ENCODE assay signal across 21 mouse cellular contexts in genomic region chr4:111517063-111517792, GRCm38 (mm10).
A peak's percentile ranks its signal among the peaks of the same experiment; 100 is the strongest.
DNase-seq lines count a peak whose midpoint lies in the region; ATAC-seq lines count a peak whose summit lies in the region.
"Had no signal": no experiment of that assay in that cellular context is flagged by ENCODE, and none has a peak within 500 bp of the region (broad histone marks: within the 10 kb centered on the region; RNA-seq: fewer than 3 reads in every experiment).

No protein-coding gene starts in this region.

- H3K9ac ChIP-seq in forebrain, embryonic 13.5 days = no peak overlapping the region
- H3K9ac ChIP-seq in midbrain, embryonic 11.5 days (ENCODE audit: low read length) = no peak overlapping the region
- H3K9ac ChIP-seq in hindbrain, embryonic 14.5 days = no peak overlapping the region
- no peak overlapping the region for H3K9ac ChIP-seq in midbrain, embryonic 15.5 days
- H3K9ac ChIP-seq: embryonic facial prominence, embryonic 12.5 days; limb, embryonic 13.5 days; liver, embryonic 14.5 days had no signal

- 44% methylated on average over 4 of the region's 4 CpGs for WGBS in forebrain, embryonic 13.5 days
- 51% methylated on average over 4 of the region's 4 CpGs for WGBS in forebrain, embryonic 10.5 days
- WGBS in midbrain, embryonic 11.5 days = 40% methylated on average over 4 of the region's 4 CpGs
- 49% methylated on average over 4 of the region's 4 CpGs for WGBS in midbrain, embryonic 10.5 days
- WGBS in hindbrain, embryonic 14.5 days = 14% methylated on average over 4 of the region's 4 CpGs
- 33% methylated on average over 4 of the region's 4 CpGs for WGBS in midbrain, embryonic 15.5 days

- H3K27ac ChIP-seq in forebrain, embryonic 13.5 days = no peak overlapping the region
- H3K27ac ChIP-seq in forebrain, embryonic 10.5 days = no peak overlapping the region
- H3K27ac ChIP-seq in midbrain, embryonic 11.5 days (ENCODE audit: low read depth, low read length) = no peak overlapping the region
- H3K27ac ChIP-seq in midbrain, embryonic 10.5 days (replicated peaks) = no peak overlapping the region
- peak overlapping the region; percentile 49; the same call in 1 of the 2 replicates for H3K27ac ChIP-seq in hindbrain, embryonic 14.5 days
- H3K27ac ChIP-seq in midbrain, embryonic 15.5 days = 0 out of 2 replicates have a peak overlapping the region, but pooled peaks have one; percentile 31
- H3K27ac ChIP-seq: embryonic facial prominence, embryonic 12.5 days; limb, embryonic 13.5 days; liver, embryonic 14.5 days; macrophage had no signal

- H3K9me3 ChIP-seq in forebrain, embryonic 13.5 days (replicated peaks) = no peaks in the 10 kb centered on the region
- H3K9me3 ChIP-seq in forebrain, embryonic 10.5 days = no peaks in the 10 kb centered on the region
- no peaks in the 10 kb centered on the region for H3K9me3 ChIP-seq in midbrain, embryonic 11.5 days (ENCODE audit: control insufficient read depth, low read length)
- no peaks in the 10 kb centered on the region for H3K9me3 ChIP-seq in midbrain, embryonic 10.5 days (replicated peaks)
- H3K9me3 ChIP-seq in hindbrain, embryonic 14.5 days (ENCODE audit: control insufficient read depth, low read length) = no peaks in the 10 kb centered on the region
- no peaks in the 10 kb centered on the region for H3K9me3 ChIP-seq in midbrain, embryonic 15.5 days
- H3K9me3 ChIP-seq: embryonic facial prominence, embryonic 12.5 days; limb, embryonic 13.5 days had no signal

- H3K4me3 ChIP-seq in forebrain, embryonic 13.5 days = no peak overlapping the region
- H3K4me3 ChIP-seq in forebrain, embryonic 10.5 days = no peak overlapping the region
- no peak overlapping the region for H3K4me3 ChIP-seq in midbrain, embryonic 11.5 days (ENCODE audit: low read depth, low read length)
- no peak overlapping the region for H3K4me3 ChIP-seq in midbrain, embryonic 10.5 days
- no peak overlapping the region for H3K4me3 ChIP-seq in hindbrain, embryonic 14.5 days (replicated peaks; ENCODE audit: low read length)
- H3K4me3 ChIP-seq in midbrain, embryonic 15.5 days = no peak overlapping the region
- H3K4me3 ChIP-seq: embryonic facial prominence, embryonic 12.5 days; erythroblast, embryonic 14.5 days; limb, embryonic 13.5 days had no signal

- H3K4me1 ChIP-seq in forebrain, embryonic 13.5 days = no peaks in the 10 kb centered on the region
- no peaks in the 10 kb centered on the region for H3K4me1 ChIP-seq in forebrain, embryonic 10.5 days
- no peaks in the 10 kb centered on the region for H3K4me1 ChIP-seq in midbrain, embryonic 11.5 days (ENCODE audit: control insufficient read depth, insufficient read depth, low read length)
- H3K4me1 ChIP-seq in midbrain, embryonic 10.5 days = peaks cover 7% of the 10 kb centered on the region; the same call in 1 of the 2 replicates
- peaks cover 11% of the 10 kb centered on the region; the same call in 1 of the 2 replicates for H3K4me1 ChIP-seq in hindbrain, embryonic 14.5 days (replicated peaks; ENCODE audit: control insufficient read depth, insufficient read depth, low read length)
- H3K4me1 ChIP-seq in midbrain, embryonic 15.5 days = peaks cover 6% of the 10 kb centered on the region; the same call in 1 of the 2 replicates
- H3K4me1 ChIP-seq: embryonic facial prominence, embryonic 12.5 days had no signal

- no peak overlapping the region for H3K4me2 ChIP-seq in forebrain, embryonic 13.5 days
- no peak overlapping the region for H3K4me2 ChIP-seq in midbrain, embryonic 11.5 days
- H3K4me2 ChIP-seq in hindbrain, embryonic 14.5 days (replicated peaks) = no peak overlapping the region
- H3K4me2 ChIP-seq in midbrain, embryonic 15.5 days = no peak overlapping the region
- H3K4me2 ChIP-seq: embryonic facial prominence, embryonic 12.5 days; limb, embryonic 13.5 days had no signal

- intact Hi-C loops in gastrocnemius, postnatal 36 days (cut with DNase I) = no loop called here

- no peaks in the 10 kb centered on the region for H3K36me3 ChIP-seq in forebrain, embryonic 13.5 days (ENCODE audit: poor library complexity, severe bottlenecking)
- H3K36me3 ChIP-seq in forebrain, embryonic 10.5 days (replicated peaks) = no peaks in the 10 kb centered on the region
- H3K36me3 ChIP-seq in midbrain, embryonic 11.5 days (ENCODE audit: control insufficient read depth, insufficient read depth, low read length) = no peaks in the 10 kb centered on the region
- no peaks in the 10 kb centered on the region for H3K36me3 ChIP-seq in midbrain, embryonic 10.5 days
- no peaks in the 10 kb centered on the region for H3K36me3 ChIP-seq in hindbrain, embryonic 14.5 days (replicated peaks; ENCODE audit: control insufficient read depth, insufficient read depth)
- H3K36me3 ChIP-seq in midbrain, embryonic 15.5 days (replicated peaks) = no peaks in the 10 kb centered on the region
- H3K36me3 ChIP-seq: embryonic facial prominence, embryonic 12.5 days; limb, embryonic 13.5 days had no signal

- ATAC-seq in forebrain, embryonic 13.5 days = peak; percentile 62
- peak; percentile 11; the same call in 1 of the 2 replicates for ATAC-seq in midbrain, embryonic 11.5 days (ENCODE audit: low FRiP score)
- ATAC-seq in hindbrain, embryonic 14.5 days (ENCODE audit: low FRiP score) = peak; percentile 54; the same call in 1 of the 2 replicates
- ATAC-seq in midbrain, embryonic 15.5 days (replicated peaks) = peak; percentile 71
- no peak for ATAC-seq in megakaryocyte, adult 5-6 weeks (ENCODE audit: poor library complexity, severe bottlenecking)
- ATAC-seq: inflammation-experienced regulatory T-cells, adult 6 months had no signal

- DNase-seq in forebrain, embryonic 10.5 days (ENCODE audit: extremely low spot score, low spot score) = no peak
- DNase-seq in midbrain, embryonic 11.5 days (ENCODE audit: low spot score, missing footprints) = peak; percentile 69
- DNase-seq in midbrain, embryonic 10.5 days (ENCODE audit: low spot score) = no peak
- DNase-seq in hindbrain, embryonic 14.5 days (ENCODE audit: low spot score) = peak; percentile 43
- DNase-seq in gastrocnemius, postnatal 36 days = no peak
- DNase-seq: adrenal gland, adult 8-10 months; cerebellum, adult 11 months; cerebellum, postnatal 10 days; gastrocnemius, postnatal 25 days; kidney, postnatal 4 days; layer of hippocampus, adult 9-11 months; right cerebral cortex, postnatal 14 days had no signal

- no peaks in the 10 kb centered on the region for H3K27me3 ChIP-seq in forebrain, embryonic 13.5 days
- no peaks in the 10 kb centered on the region for H3K27me3 ChIP-seq in forebrain, embryonic 10.5 days (ENCODE audit: poor library complexity, severe bottlenecking)
- no peaks in the 10 kb centered on the region for H3K27me3 ChIP-seq in midbrain, embryonic 11.5 days (ENCODE audit: control insufficient read depth, insufficient read depth, low read length)
- no peaks in the 10 kb centered on the region for H3K27me3 ChIP-seq in midbrain, embryonic 10.5 days (ENCODE audit: low read depth, poor library complexity, severe bottlenecking)
- H3K27me3 ChIP-seq in hindbrain, embryonic 14.5 days (ENCODE audit: control insufficient read depth, insufficient read depth, low read length) = no peaks in the 10 kb centered on the region
- no peaks in the 10 kb centered on the region for H3K27me3 ChIP-seq in midbrain, embryonic 15.5 days (replicated peaks)
- H3K27me3 ChIP-seq: embryonic facial prominence, embryonic 12.5 days; limb, embryonic 13.5 days had no signal

Comparison
In these comparisons a context has a peak if more than half of its experiments do, and no peak if none do; other contexts are left out.
1. H3K27ac ChIP-seq: peak in hindbrain, embryonic 14.5 days (single experiment) and midbrain, embryonic 15.5 days (single experiment); none in forebrain, embryonic 13.5 days (single experiment), forebrain, embryonic 10.5 days (single experiment), midbrain, embryonic 11.5 days (single experiment) and midbrain, embryonic 10.5 days (single experiment).
2. DNase-seq: peak in midbrain, embryonic 11.5 days (single experiment) and hindbrain, embryonic 14.5 days (single experiment); none in forebrain, embryonic 10.5 days (single experiment), midbrain, embryonic 10.5 days (single experiment) and gastrocnemius, postnatal 36 days (0 of 2).